Mouse (Mus musculus) kidney, adult 2 months (tissue): ENCODE measurements around the gene Wdfy4.

Experiments
- CTCF ChIP-seq: fragments of 200-500 bp; conservative IDR thresholded peaks from 2 replicates; pipeline ENCODE4 v1.5.1; 2011; ENCODE audit warnings: low read depth, mild to moderate bottlenecking, control low read depth, low read length, moderate library complexity, mixed read lengths; ENCODE audit not compliant: insufficient read depth, insufficient read length
- POLR2A ChIP-seq: fragments of 200-500 bp; IDR thresholded peaks from one replicate; pipeline ENCODE4 v1.6.1; 2011; ENCODE audit warnings: low read depth, low read length, control low read depth

DNA sequence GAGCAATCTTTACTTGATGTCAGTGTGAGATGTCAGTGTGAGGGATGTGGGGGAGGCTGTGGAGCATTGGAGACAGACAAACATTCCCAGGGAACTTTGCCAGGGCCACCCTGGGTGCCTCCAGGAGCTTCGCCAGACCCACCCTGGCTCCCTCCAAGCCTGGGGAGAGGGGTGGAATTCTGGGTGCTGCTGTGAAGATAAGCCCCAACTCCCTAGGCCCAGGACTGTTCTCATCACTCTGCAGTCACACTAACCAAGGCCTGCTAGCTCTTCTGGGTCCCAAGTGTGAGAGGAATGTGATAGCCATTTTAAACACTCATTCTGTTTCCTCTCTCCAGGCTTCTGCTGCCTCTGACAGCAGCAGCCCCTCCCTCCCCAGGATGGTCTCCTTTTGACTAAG is 177.7 kb downstream of the Wdfy4 start:
- TF ChIP-seq POLR2A (no peak), CTCF (no peak)
